Mouse (Mus musculus): ENCODE measurements around the gene Slc26a3.

Slc26a3 gene

DNA sequence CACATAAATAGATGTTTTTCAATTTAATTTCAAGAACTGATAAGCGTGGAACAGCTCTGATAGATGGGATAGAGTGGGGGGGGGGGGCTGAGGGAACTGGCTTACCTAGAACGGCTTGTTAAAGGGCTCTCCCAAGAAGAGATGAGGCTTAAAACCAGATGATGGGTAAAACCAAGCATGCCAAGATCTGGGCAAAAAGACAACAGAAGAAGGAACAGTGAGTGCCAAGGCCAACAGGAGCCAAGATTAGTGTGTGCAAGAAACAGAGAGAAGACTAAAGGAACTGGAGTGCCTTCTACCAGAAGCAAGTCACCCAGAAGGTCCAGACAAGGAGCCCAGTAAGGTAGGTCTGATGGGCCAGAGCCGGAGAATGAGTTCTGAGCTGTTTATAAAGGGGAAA is at the start of gene Slc26a3:
TSS of gene Slc26a3 (plus strand) at position 301 of the 400 bp plus-strand sequence.
- DNase-seq, result no peak

DNA sequence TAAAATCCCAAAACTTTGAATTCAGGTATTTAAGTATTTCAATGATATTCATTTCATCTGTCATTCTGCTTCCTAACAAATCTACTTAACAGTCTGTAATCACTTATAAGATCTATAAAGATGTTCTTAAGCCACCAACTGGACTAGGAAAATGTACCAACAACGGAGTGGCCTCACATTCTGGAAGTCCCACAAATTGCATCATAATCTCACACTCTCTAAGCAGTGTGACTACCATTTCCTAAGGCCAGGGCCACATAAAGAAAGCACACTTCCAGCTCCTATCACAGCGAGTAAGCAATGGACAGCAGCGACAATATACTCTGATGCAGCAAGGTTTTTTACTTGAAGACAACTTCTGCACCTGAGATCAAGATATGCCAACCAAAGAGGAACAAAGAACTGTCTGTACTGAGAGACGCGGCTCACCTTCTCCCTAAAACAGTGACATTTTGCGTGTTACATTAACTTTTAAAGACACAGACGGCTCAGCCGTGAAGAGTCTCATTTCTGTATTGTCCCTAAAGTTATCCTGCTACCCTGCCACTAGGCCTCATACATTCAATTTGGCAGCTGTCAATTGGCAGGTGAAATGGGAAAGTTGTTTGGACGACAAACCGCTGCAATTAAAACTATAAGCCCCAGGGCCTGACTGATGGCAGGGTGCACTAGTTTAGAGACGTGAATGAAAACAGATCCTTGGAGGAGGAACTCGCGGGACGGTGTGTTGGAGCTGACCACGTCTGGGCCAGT is 40.3 kb upstream of the Slc26a3 start:
- DNase-seq, result no peak

DNA sequence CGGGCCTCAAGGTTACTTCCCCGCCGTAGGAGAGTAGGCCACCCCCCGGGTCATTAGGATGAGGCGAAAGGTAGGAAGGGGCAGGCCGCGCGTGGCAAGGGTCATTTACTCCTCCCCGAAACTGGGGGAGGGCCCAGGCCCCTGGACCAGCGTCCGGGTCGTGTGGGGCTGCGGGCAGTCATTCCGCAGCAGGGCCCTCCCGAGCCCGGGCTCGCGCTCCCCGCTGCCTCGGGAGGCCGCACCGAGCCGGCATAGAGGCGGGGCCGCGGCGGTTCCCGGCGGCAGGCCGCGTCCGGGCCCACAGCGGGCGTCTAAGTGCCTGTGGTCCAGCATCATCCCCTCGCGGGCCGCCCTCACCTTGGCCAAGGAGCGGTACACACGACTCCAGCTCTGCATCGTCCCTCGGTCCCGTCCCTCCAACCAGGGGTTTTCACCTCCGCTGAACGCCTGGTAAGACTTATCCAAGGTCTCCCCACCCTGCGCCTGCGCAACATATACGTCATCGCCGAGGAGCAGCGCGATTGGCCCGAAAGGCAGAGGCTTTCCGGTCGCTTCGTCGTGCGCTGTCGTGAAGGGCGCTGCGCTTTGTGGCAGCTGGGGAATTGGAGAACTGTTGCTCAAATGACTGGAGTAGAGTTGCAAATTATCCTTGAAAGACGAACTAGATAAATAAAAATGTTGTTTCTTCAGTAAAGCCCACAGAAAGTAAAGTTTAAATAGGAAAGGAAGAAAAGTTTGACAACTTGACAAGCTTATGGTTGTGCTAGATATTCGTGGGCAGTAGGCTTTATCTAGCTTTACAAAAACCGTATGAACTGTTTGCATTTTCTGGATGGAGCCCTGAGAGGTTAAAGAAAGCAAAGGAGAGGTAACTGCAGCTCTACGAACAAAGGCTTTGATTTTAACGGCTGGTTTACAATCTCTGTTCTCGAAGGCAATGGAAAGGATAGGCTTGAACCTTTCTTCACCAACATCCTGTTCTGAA is 39.4 kb upstream of the Slc26a3 start, which contains the start of gene Dld:
TSS of gene Dld (minus strand) at position 510 of the 985 bp plus-strand sequence.
- peak; percentile 98 for DNase-seq

DNA sequence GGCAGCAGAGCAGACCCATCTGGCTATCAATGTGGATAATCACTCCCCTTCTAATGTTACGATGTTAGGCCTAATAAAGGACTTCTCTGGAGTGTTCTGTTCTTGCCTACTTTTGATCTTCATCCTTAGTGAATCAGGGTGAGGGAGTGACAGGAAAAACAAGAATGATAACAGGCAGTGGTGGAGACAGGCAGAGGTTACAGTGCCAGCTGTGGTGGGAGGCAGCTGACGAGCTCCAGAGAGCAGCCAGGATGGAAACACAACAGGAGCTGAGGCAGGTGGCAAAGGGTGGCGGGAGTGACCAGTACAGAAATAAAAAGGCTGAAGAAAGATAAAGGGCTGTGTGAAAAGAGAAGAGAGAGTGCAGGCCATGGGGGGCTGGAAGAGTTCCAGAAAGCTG is 24.2 kb upstream of the Slc26a3 start:
- DNase-seq, result no peak

DNA sequence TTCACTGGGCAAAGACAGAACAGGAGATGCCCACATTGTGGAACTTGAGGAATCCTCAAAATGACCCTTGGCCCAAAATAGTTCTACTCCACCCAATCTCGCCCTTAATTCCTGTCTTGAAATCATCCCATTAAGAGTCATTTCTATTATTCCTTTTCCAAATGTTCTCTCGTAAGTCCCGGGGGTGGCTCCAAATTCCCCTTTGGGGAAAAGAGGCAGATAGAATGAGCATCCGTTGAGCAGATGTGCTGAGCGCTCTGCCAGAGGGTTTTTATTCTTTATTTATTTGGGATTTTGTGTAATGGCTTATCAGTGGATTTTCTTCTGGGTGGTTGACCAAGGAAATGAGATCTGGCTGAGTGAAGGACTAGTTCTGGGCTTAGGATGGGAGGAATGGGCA is 22.9 kb upstream of the Slc26a3 start:
- DNase-seq, result no peak

DNA sequence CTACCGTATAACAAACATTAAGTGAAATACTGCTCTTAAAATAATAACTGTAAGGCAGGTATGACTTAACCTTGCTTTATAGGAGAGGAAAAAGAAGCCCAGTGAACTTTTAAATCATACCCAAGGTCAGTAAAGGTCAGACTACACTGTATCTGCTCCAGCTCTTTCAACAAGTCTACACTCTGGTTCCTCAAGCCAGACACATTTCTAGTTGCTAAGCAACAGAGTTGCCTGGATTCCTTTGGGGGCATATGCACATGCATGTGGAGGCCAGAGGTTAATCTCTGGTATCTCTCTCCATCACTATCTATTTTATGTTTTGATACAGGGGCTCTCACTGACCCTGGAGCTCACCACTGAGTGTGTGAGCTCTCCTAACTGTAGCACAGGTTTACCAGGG is 21.6 kb upstream of the Slc26a3 start:
- no peak for DNase-seq

DNA sequence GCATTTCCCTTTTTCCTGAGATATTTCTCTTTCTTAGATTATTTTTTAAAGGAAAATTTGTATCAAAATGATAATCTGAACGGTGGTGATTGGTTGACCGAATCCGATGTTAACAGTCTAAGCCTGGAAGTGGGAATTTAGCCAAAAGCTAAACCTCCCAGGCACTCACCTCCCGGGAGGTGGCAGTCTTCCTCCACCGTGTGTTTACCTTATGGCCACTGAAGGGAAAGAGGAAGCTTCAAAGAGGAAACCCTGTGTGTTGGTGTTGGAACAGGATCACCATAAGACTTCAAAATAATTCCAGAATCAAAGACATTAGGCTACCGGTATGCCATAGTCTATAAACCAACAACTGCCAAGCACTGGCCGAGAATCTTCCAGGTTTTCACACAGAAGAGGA is 21.0 kb upstream of the Slc26a3 start:
- DNase-seq, result no peak

DNA sequence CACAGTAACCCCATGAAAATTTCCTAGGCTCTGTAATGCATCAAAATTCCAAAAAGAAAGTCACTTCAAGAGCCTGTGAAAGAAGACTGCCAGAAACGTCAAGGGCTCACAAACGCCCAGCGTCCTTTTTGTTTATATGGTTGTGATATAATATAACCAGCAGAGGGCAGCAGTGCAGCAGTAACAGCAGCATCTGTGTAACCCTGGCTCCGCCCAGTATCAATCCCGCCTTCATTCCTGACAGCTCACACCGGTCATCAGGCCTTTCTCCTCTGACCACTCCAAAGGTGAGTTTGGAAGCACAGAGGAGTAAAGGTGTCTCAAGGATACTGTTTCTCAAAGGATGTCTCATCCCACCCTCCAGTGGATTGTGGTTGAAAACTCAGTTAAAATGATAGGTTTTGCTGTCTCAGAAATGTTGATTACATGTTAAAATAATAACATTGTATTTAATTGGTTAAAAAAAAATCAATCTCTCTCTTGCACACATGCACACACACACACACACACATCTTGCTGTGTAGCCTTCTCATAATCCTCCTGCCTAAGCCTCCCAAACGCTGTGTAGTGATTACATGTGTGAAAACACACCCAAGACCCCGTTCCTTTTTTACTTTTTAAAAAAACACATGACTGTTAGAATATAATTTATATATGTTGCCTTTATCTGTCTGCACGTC is 15.9 kb upstream of the Slc26a3 start:
- DNase-seq, result peak; percentile 49

DNA sequence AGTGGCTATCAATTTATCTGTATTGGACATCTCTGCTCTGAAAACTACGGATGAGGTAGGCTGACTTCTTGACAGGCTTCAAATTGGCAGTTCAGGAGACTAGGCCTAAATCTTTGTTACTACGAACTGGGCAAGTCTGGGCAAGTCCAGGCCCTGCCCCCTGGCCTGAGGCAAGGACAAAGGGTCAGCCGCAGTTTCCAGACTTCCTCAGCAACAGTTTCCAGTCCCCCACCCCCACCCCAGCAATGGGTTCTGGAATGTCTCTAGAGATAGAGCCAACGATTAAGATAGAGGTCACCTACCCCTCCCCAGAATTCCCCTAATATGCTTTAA is 15.4 kb upstream of the Slc26a3 start:
- DNase-seq, result no peak

DNA sequence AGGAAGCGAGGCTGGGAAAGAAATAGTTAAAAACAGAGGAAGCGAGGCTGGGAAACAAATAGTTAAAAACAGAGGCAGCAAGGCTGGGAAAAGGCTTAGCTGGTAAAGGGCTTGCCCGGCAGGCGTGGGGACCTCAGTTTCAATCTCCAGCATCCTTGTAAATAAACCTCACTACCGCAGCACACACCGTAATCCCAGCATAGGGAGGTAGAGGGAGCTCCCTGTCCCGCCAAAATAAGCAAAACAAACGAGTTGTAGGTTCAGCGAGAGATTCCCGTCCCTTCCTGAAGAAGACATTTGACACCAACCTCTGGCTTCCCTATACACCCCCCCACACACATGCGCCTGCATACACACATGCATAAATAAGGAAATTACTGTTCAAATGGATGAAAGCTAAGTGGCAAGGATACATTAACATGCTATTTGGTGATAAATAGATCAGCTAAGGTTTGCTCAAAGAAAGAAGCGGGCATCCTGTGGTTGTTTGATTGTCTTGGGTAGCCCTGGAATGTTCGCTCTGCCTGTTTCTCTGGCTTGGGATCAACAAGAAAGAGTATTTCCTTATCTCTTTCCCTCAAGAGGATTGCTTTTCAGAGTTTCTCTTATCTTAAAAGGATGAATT is 14.2 kb upstream of the Slc26a3 start:
- no peak for DNase-seq

DNA sequence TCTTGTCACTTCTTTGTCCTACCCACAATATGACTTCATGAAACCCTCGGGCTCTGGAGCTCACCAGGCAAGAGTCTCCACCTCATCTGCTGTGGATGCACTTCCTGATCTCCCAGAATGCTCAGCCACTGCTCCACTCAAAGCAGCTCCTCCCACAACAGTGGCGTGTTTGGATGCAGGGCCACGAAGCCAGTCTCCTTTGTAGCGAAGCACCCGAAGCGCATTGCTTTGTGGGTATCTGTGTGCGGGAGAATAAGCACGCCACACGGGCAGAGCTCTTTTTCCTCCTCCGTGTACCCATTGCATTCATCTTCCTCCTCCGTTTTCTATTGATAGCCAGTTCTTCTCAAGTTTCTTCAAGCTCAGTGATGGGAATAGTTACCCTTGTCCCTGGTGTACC is 13.4 kb upstream of the Slc26a3 start:
- DNase-seq, result no peak

DNA sequence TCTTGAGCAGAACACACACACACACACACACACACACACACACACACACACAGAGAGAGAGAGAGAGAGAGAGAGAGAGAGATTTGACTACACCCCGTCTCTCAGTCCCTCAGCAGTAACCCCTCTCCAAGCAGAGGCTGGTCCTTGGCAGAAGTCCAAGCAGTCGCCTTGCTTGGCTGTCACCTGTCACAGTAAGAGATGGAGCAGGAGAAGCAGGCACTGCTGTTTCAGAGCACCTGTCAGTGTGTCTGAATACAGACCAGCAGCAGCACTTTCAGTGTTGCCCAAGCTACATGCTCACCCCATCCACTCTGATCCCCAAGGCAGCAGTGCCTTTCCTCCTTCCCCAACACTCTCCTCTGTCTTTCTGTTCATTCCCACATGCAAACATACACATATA is 9.8 kb upstream of the Slc26a3 start:
- DNase-seq, result no peak

DNA sequence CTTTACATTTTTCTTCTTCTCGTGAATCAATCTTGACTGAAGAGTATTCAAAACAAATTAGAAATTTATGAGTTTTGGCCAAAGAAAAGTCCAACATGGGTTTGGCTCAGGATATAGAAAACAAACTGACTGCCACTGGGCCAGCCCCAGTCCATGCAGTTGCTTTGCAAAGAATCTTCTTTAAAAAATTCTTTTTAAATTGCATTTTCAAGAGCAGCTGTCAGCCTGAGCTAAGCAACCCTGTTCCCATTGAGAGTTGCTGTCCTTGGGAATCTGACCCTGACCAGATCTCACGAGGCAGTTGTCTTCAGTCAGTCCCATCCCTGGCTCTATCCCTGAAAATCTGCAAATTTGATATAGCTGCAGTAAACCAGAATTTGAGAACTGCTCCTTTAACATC is 8.2 kb upstream of the Slc26a3 start:
- DNase-seq, result no peak

DNA sequence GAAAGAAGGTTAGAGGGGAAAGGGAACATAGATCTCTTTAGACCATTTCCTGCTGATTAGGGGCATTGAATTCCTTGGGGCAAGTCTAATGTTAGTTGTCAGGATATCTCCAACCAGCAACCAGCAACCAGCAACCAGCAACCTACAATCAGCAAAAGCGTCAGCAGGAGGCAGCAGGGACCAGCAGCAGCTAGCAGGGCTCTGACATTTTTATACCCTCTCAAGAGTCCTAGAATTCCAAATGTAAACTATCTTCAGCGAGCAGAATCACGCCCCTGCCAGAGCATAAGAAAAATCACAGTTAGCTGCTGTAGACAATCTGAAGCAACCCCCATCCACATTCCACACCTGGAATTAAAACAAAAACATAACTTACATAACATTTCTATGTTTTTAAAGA is 3.4 kb upstream of the Slc26a3 start:
- DNase-seq, result no peak

DNA sequence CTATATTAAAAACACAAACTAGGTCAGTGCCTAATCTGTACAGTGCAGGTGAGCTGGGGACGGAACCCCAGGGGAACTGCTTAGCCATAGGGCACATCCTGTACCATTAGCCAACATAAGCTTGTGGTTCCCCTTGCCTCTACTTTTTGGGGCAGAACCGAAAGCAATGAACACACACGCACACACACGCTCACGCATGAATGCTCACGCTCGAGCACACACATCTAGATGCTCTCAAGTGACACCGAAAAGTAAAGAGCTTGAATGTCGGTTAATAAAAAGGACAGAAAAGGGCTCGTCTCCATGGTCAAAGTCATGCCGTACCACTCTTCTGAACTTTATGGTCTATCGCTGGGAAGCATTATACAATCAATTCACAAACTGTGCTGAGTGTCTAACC is 1.0 kb downstream of the Slc26a3 start:
- no peak for DNase-seq

DNA sequence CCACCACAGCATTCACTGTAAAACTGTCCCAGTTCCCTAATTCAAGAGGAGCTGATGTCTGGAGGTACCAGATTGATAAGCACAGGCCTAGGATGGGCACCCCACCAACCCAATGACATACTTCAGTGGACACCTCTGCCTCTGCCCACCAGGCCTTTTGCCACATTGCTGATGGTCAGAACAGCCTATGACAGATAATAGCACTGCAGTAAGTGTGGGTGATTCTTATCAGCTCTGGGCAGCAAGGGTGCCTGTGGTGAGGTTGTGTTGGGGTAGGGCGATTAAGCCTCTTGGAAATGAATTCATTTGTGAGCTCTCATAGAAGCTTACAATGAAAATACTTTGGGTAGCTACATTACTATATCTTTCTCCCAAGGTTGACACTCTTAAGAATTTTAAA is 5.2 kb downstream of the Slc26a3 start:
- DNase-seq, result no peak

DNA sequence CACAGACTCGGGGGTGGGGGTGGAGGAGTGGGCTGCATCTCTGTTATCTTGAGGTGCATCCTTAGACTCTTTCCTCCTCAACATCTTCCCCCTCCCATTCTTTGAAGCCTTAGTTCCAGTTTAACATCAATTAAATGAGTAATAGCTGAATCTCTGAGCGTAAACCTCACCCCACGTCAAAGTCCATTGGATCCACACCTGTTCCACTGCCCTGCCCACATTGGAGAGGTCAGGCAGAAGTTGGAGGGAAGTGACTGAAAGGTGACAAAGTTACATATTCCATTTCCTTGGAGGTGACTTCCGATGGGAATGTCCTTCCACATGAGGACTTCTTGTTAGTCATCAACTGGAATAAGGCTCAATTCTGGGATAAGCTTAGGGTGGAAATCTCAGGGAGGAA is 7.0 kb downstream of the Slc26a3 start:
- no peak for DNase-seq

DNA sequence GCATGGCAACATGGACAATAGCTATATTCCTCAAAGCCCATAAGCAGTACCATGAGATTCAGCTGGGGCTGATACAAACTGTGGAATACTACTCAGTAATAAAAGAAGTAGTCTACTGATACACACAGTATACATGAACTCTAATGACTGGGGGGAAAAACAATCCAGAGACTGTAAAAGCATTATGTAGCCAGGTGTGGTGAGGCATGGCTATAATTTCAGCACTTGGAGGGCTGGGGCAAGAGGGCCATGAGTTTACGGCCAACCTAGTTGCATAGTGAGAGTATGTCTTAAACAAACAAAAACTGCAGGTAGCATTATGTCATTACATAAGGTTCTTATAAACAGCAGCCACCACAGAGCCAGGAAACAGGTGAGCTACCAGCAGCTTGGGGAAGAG is 10.2 kb downstream of the Slc26a3 start:
- DNase-seq, result no peak

DNA sequence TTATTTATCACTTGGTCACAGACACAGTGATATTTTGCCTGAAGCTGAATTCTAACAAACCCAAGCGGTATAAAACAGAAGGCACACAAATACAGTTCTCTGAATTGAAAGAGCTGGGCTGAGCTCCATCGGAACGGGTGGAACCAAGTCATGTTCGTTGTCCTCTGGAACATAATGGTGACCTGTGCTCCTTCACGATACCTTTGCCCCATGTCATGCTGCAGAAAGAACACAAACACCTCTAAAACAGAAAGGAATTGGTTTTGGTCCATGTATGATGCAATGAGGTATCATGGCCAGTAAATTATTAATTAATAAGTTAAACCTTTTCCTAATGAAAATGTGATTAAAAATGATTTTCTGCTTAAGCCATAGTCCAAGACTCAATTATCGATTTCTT is 11.3 kb downstream of the Slc26a3 start:
- DNase-seq, result no peak

DNA sequence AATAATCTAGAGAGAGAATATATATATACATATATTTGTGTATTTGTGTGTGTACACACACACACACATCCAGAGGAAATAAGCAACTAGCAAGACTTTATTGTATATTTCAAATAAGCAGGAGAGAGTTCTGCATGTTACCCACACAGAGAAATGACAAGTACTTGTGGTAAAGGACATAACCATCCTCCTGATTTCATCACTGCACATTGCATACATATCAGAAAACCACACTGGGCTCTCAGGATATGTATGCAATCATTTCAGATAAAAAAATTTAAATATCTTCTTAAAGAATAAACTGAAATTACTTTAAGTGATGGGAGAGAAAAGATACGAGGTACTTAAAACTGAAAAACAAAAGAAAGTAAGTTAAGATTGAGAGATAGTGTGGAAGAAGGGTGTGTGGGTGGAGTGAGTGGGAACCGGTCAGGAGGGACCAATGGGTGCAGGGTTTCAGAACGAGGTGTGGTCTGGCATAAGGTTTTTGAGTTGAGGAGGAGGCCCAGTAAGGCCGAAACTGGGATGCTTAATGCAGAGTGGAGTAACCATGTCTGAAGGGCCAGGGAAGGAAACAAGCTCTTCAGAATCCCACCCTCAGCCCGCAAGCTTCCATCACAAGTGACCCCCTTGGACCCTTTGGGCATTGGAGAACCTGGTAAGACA is 14.0 kb downstream of the Slc26a3 start:
- DNase-seq, result no peak

DNA sequence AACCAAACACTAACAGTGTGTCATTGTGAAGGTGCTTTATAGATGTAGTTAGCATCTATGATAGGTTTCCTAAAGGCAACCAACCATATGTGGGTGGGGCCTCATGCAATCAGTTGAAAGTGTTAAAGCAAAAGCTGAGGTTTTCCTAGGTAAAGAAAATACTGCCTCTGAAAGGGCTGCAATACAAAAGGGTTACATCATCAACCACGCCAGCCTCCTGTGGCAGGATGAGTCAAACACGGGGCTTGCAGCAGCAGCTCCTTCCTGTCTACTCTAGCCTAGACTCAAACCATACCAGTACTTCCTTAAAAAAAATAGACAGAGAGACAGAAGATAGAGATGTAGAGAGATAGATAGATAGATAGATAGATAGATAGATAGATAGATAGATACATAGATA is 25.3 kb downstream of the Slc26a3 start:
- no peak for DNase-seq

DNA sequence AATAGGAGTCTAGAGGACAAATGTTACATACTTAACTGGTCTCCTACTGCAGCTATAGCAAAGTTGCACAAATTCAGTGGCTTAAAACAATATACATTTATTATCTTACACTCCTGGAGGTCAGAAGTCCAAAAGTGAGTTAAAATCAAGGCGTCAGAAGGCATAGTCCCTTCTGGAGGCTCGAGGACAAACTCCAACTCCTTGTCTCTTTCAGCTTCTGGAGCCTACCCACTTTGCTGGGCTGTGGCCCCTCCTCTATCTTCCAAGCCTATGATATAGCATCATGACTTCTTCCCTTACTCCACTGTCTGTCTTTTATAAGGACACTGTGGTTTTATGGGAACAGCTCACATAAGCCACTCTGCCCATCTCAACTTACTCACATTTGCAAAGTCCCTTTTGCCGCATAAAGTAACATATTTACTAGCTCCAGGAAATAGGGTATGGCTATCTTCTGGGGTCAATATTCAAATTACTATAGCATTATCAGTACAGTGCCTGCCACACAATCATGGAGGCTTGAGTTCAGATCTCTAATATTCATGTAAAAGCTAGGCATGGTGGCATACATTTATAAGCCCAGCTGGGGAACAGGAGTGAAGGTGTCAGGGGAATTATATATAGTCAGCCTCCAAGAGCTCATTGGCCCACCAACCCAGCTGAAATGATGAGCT is 31.4 kb downstream of the Slc26a3 start:
- DNase-seq, result no peak
